Mouse (Mus musculus): ENCODE measurements around the gene Catsperg1. TPM values are rescaled to one million over a fixed set of nuclear protein-coding genes. Genes with fewer than 3 reads are reported as not detected.

Catsperg1 gene
- total and polyA plus RNA-seq, 3 experiments: 0.68 to 2.0 (median 0.93) TPM

- H3K27me3 ChIP-seq (replicated peaks): no peaks in the 10 kb centered on the region
- H3K27ac ChIP-seq (ENCODE audit: insufficient read depth, low read depth): no peak overlapping the region
- H3K36me3 ChIP-seq (replicated peaks in 1 of 2; ENCODE audit: control insufficient read depth in 1 of 2, insufficient read depth in 1 of 2, low read length in 1 of 2): peaks cover 29 to 68% of the 10 kb centered on the region in 2 experiments
- H3K4me2 ChIP-seq (ENCODE audit: insufficient read depth, low read depth, poor library complexity, severe bottlenecking): no peak overlapping the region
- H3K4me1 ChIP-seq (ENCODE audit: control insufficient read depth in 1 of 2, insufficient read depth in 2 of 2): peaks cover 0 to 6% of the 10 kb centered on the region in 2 experiments; a peak in 1 of 4 replicates
- H3K9me3 ChIP-seq (replicated peaks; ENCODE audit: low read length): no peaks in the 10 kb centered on the region
- no peaks in the 10 kb centered on the region for H3K79me2 ChIP-seq (replicated peaks; ENCODE audit: control insufficient read depth, extremely low read depth, insufficient read depth, poor library complexity, severe bottlenecking)
- H3K4me3 ChIP-seq (replicated peaks in 1 of 3; ENCODE audit: low read depth in 2 of 3, low read length in 2 of 3, poor library complexity in 1 of 3): no peak overlapping the region
- no peak overlapping the region for H3K9ac ChIP-seq (ENCODE audit: insufficient read depth, low read depth)
- no peak for DNase-seq (ENCODE audit: extremely low read depth)
- dilution Hi-C loops (cut with MboI; ENCODE audit: extremely low pct_ligation_motif_present, extremely low pct_unique_long_range_greater_than_20kb, low sequenced_read_pairs): no loop called here
- TF ChIP-seq POLR2AphosphoS2 (IDR thresholded peaks at IDR 0.05; ENCODE audit: low read depth, low read length) (no peak), EP300 (IDR thresholded peaks at IDR 0.05; ENCODE audit: low read length) (no peak), MAX (IDR thresholded peaks at IDR 0.05; ENCODE audit: low read length) (no peak), JUN (IDR thresholded peaks at IDR 0.05; ENCODE audit: insufficient read depth, low read depth, low read length) (no peak), MAFK (IDR thresholded peaks at IDR 0.05; ENCODE audit: insufficient replicate concordance, low read length) (no peak), E2F4 (IDR thresholded peaks at IDR 0.05; ENCODE audit: insufficient replicate concordance, low read depth, low read length) (no peak), USF1 (IDR thresholded peaks at IDR 0.05; ENCODE audit: low read depth, low read length) (no peak), MEF2A (IDR thresholded peaks at IDR 0.05; ENCODE audit: borderline replicate concordance, low read depth, low read length) (no peak), USF2 (conservative IDR thresholded peaks at IDR 0.05; ENCODE audit: low read depth, low read length) (no peak), ZKSCAN1 (IDR thresholded peaks at IDR 0.05; ENCODE audit: borderline replicate concordance, low read depth, low read length) (no peak), SIN3A (IDR thresholded peaks at IDR 0.05; ENCODE audit: low read length) (no peak)
- in situ Hi-C loops (cut with MboI; ENCODE audit: low pct_ligation_motif_present, low pct_unique_long_range_greater_than_20kb, low sequenced_read_pairs): loop anchor here (5.0 kb wide), 1 partner anchor 34 kb away; the partner anchor contains the start of gene Catsperg1
These were observed 32.2 kb upstream of the Catsperg1 start for GRCm38 (mm10) chr7:29246015-29246414.

- H3K4me1 ChIP-seq (ENCODE audit: control insufficient read depth in 1 of 2, insufficient read depth in 2 of 2): peaks cover 0 to 7% of the 10 kb centered on the region in 2 experiments; a peak in 1 of 4 replicates
These were observed 31.0 kb upstream of the Catsperg1 start for GRCm38 (mm10) chr7:29244732-29245416.

More at GRCm38 (mm10) chr7:29244732-29245416, 31.0 kb upstream of the Catsperg1 start:
- no peaks in the 10 kb centered on the region for H3K27me3 ChIP-seq (replicated peaks)
- no peaks in the 10 kb centered on the region for H3K9me3 ChIP-seq (replicated peaks; ENCODE audit: low read length)
- TF ChIP-seq MYC (IDR thresholded peaks at IDR 0.05; ENCODE audit: low read depth, low read length) (no peak), PAX5 (IDR thresholded peaks at IDR 0.05; ENCODE audit: low read length) (no peak), CTCF (conservative IDR thresholded peaks at IDR 0.05 in 1 of 2, IDR thresholded peaks at IDR 0.05 in 1 of 2; ENCODE audit: low read depth in 2 of 2, low read length in 2 of 2) (peak; percentile 50 to 77), JUN (IDR thresholded peaks at IDR 0.05; ENCODE audit: insufficient read depth, low read depth, low read length) (no peak), RAD21 (IDR thresholded peaks at IDR 0.05; ENCODE audit: low read depth, low read length) (peak; percentile 53), SMC3 (IDR thresholded peaks at IDR 0.05; ENCODE audit: low read depth, low read length) (peak; percentile 85)
- H3K36me3 ChIP-seq (replicated peaks in 1 of 2; ENCODE audit: control insufficient read depth in 1 of 2, insufficient read depth in 1 of 2, low read length in 1 of 2): peaks cover 29 to 73% of the 10 kb centered on the region in 2 experiments
- peak; percentile 41 for DNase-seq (ENCODE audit: extremely low read depth)
- H3K4me3 ChIP-seq (replicated peaks in 1 of 3; ENCODE audit: low read depth in 2 of 3, low read length in 2 of 3, poor library complexity in 1 of 3): no peak overlapping the region
- no peak overlapping the region for H3K4me2 ChIP-seq (ENCODE audit: insufficient read depth, low read depth, poor library complexity, severe bottlenecking)
- dilution Hi-C loops (cut with MboI; ENCODE audit: extremely low pct_ligation_motif_present, extremely low pct_unique_long_range_greater_than_20kb, low sequenced_read_pairs): no loop called here
- no peak overlapping the region for H3K9ac ChIP-seq (ENCODE audit: insufficient read depth, low read depth)
- no peaks in the 10 kb centered on the region; the same call in 1 of the 2 replicates for H3K79me2 ChIP-seq (replicated peaks; ENCODE audit: control insufficient read depth, extremely low read depth, insufficient read depth, poor library complexity, severe bottlenecking)
- no peak overlapping the region for H3K27ac ChIP-seq (ENCODE audit: insufficient read depth, low read depth)
- in situ Hi-C loops (cut with MboI; ENCODE audit: low pct_ligation_motif_present, low pct_unique_long_range_greater_than_20kb, low sequenced_read_pairs): loop anchor here (5.0 kb wide), 1 partner anchor 33 kb away; the partner anchor contains the start of gene Catsperg1

Measured in CH12.LX (cell line).